Mouse (Mus musculus) limb, embryonic 11.5 days (tissue): ENCODE results near the gene 2410137M14Rik. TPM values are rescaled to one million over a fixed set of nuclear protein-coding genes. Genes with fewer than 3 reads are reported as not detected.
A peak's percentile ranks its signal among the peaks of the same experiment; 100 is the strongest.
"Not testable (repeated sequence)": the region's sequence is repeated elsewhere in the genome, so short reads cannot be mapped to it uniquely, and the experiment has no call there.

Experiments used
- ATAC-seq: fragments of 200-750 bp; cut with Nextera tagmentation; 2 replicates; pipeline ENCODE4 v1.8.0; 2017; ENCODE audit warnings: low read depth; ENCODE audit not compliant: insufficient number of reproducible peaks, low FRiP score, low TSS enrichment
- DNase-seq: peaks from one replicate; pipeline ENCODE4 v3.0.0-alpha.2; 2015; ENCODE audit warnings: low spot score
- H3K27ac ChIP-seq: fragments of 300-500 bp; sonication (generic); replicated peaks from 2 replicates; pipeline ENCODE4 v1.5.1; 2014; ENCODE audit warnings: low read depth, mild to moderate bottlenecking, low read length
- H3K27me3 ChIP-seq: fragments of 300-500 bp; sonication (generic); 2 replicates; pipeline ENCODE4 v1.6.1; 2014; ENCODE audit warnings: mild to moderate bottlenecking, low read length, mixed read lengths; ENCODE audit not compliant: control insufficient read depth, insufficient read depth
- H3K36me3 ChIP-seq: fragments of 300-500 bp; sonication (generic); 2 replicates; pipeline ENCODE4 v1.6.1; 2014; ENCODE audit warnings: mild to moderate bottlenecking, low read length, moderate library complexity, mixed read lengths; ENCODE audit not compliant: control insufficient read depth, insufficient read depth
- H3K4me1 ChIP-seq: fragments of 300-500 bp; sonication (generic); 2 replicates; pipeline ENCODE4 v1.6.1; 2014; ENCODE audit warnings: low read length, mixed read lengths; ENCODE audit not compliant: control insufficient read depth, insufficient read depth
- H3K4me2 ChIP-seq: fragments of 300-500 bp; sonication (generic); 2 replicates; pipeline ENCODE4 v1.6.1; 2014; ENCODE audit warnings: low read depth, mild to moderate bottlenecking, moderate library complexity; ENCODE audit not compliant: severe bottlenecking
- H3K4me3 ChIP-seq: fragments of 300-500 bp; sonication (generic); 2 replicates; pipeline ENCODE4 v1.5.1; 2014; ENCODE audit warnings: low read depth, low read length
- H3K9ac ChIP-seq: fragments of 300-500 bp; sonication (generic); 2 replicates; pipeline ENCODE4 v1.6.1; 2014; ENCODE audit warnings: mild to moderate bottlenecking, low read length
- H3K9me3 ChIP-seq: fragments of 300-500 bp; sonication (generic); 2 replicates; pipeline ENCODE4 v1.6.1; 2016; ENCODE audit warnings: low read length; ENCODE audit not compliant: control insufficient read depth
- WGBS: fragments of 180-500 bp; shearing (Covaris S2); extraction: QIAGEN DNeasy Blood & Tissue Kit; methylation state at CpG from one replicate; pipeline ENCODE4 v1.1.7; 2014; 5-methylcytosine and 5-hydroxymethylcytosine counted together
- polyA plus RNA-seq: library from polyadenylated mRNA; unstranded; fragments of >200 nt; fragmentation: Nextera tagmentation; extraction: Ambion mirVana; gene quantifications from 2 replicates; pipeline ENCODE4 v1.2.1, GENCODE M21; 2014

The 2410137M14Rik gene
- not detected in 2 replicates for polyA plus RNA-seq

- Histone ChIP-seq H3K4me1 (peaks cover 3% of the 10 kb centered on the region; the same call in 1 of the 2 replicates), H3K4me3 (no peak within 1 kb of the TSS), H3K27ac (no peak within 1 kb of the TSS), H3K27me3 (no peaks in the 10 kb centered on the region), H3K36me3 (no peaks in the 10 kb centered on the region), H3K9ac (no peak within 1 kb of the TSS), H3K9me3 (no peaks in the 10 kb centered on the region), H3K4me2 (peak within 1 kb of the TSS; percentile 21; the same call in 1 of the 2 replicates)
- peak; percentile 32 for DNase-seq
- WGBS, result 12% methylated on average over 18 of the region's 18 CpGs
- ATAC-seq, result 0 out of 2 replicates have a peak, but pooled peaks have one; percentile 62
Observed at GRCm38 (mm10) chr17:36981221-36981813, at the start of gene 2410137M14Rik. TSS of gene 2410137M14Rik (minus strand) at chr17:36981237.

DNA sequence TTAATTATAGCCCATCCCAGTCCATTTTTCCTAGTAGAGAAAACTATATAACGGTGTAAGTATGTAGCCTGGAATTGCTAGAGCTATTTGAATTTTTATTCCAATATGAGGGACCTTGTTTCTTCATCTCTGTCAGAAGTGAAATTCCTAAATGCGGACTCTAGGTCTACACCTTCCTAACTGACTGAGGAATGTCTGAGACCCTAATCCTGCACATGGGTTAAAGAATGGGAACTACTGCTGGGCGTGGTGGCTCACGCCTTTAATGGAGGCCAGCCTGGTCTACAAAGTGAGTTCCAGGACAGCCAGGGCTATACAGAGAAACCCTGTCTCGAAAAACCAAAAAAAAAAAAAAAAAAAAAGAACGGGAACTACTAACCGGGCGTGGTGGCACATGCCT is 48.1 kb upstream of the 2410137M14Rik start:
- 72% methylated on average over 8 of the region's 8 CpGs for WGBS
- peak overlapping the region; percentile 22 for H3K4me3 ChIP-seq
- no peaks in the 10 kb centered on the region for H3K4me1 ChIP-seq
- DNase-seq (no peak), ATAC-seq (peak; percentile 24; the same call in 1 of the 2 replicates)
- no peaks in the 10 kb centered on the region for H3K27me3 ChIP-seq
- H3K36me3 ChIP-seq, result no peaks in the 10 kb centered on the region
- peak overlapping the region; percentile 78 for H3K27ac ChIP-seq
- no peaks in the 10 kb centered on the region for H3K9me3 ChIP-seq
- H3K9ac ChIP-seq, result peak overlapping the region; percentile 38
- peak overlapping the region; percentile 34 for H3K4me2 ChIP-seq

DNA sequence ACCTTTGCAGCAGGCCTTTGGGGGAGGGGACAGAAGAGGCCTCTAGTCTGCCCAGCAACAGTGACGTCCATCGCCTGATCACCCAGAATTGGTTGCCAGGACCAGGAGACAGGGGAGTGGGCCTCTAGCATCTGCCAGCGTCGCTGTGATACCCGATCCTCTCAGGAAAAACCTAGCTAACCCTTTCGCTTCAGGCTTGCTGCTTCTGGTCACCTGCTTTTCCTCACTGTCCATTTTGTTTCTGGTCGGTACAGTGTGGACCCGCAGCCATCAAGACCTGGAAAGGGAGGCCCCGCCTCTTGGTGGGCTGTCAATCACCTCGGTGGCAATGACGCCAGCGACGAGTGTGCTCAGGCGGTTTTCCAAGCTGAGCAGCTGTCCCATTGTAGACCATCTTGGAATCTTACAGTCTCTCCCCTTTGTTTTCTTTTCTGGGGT is 47.7 kb upstream of the 2410137M14Rik start:
- H3K27ac ChIP-seq, result peak overlapping the region; percentile 78
- ATAC-seq, result peak; percentile 99
- H3K9ac ChIP-seq, result peak overlapping the region; percentile 38
- 0% methylated on average over 14 of the region's 14 CpGs for WGBS
- H3K4me1 ChIP-seq, result no peaks in the 10 kb centered on the region
- H3K27me3 ChIP-seq, result no peaks in the 10 kb centered on the region
- H3K36me3 ChIP-seq, result no peaks in the 10 kb centered on the region
- H3K4me3 ChIP-seq, result peak overlapping the region; percentile 22
- no peaks in the 10 kb centered on the region for H3K9me3 ChIP-seq
- peak; percentile 98 for DNase-seq
- H3K4me2 ChIP-seq, result peak overlapping the region; percentile 34

- Histone ChIP-seq H3K36me3 (no peaks in the 10 kb centered on the region), H3K4me3 (peak overlapping the region; percentile 22), H3K27ac (peak overlapping the region; percentile 78), H3K4me1 (no peaks in the 10 kb centered on the region), H3K27me3 (no peaks in the 10 kb centered on the region), H3K9me3 (no peaks in the 10 kb centered on the region), H3K4me2 (peak overlapping the region; percentile 34), H3K9ac (peak overlapping the region; percentile 35)
- DNase-seq (no peak), ATAC-seq (peak; percentile 51)
- 6% methylated on average over 10 of the region's 10 CpGs for WGBS
Observed at GRCm38 (mm10) chr17:37028212-37028611, 47.2 kb upstream of the 2410137M14Rik start.

GRCm38 (mm10) chr17:37027486-37027885 is 46.4 kb upstream of the 2410137M14Rik start:
- H3K36me3 ChIP-seq, result no peaks in the 10 kb centered on the region
- H3K27me3 ChIP-seq, result no peaks in the 10 kb centered on the region
- WGBS, result 93% methylated on average over 4 of the region's 4 CpGs
- DNase-seq (no peak), ATAC-seq (no peak)
- H3K4me3 ChIP-seq, result no peak overlapping the region
- no peak overlapping the region for H3K9ac ChIP-seq
- no peaks in the 10 kb centered on the region for H3K9me3 ChIP-seq
- H3K4me2 ChIP-seq, result no peak overlapping the region
- H3K27ac ChIP-seq, result no peak overlapping the region
- H3K4me1 ChIP-seq, result no peaks in the 10 kb centered on the region

DNA sequence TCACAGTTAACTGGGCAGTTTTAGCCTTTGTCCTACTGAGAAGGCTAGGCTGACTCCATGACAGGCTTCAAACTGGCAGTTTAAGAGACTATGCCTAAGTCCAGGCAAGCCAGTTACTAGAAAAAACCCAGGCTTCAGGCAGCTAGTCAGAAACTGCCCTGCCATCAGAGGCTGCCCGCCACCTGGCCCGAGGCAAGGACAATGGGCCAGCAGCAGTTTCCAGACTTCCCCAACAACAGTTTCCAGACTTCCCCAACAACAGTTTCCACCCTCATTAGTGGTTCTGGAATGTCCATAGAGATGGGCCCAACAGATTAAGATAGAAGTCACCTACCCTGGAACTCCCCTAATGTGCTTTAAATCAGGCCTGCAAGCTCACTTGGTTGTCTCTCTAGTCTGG is 45.4 kb upstream of the 2410137M14Rik start:
- Histone ChIP-seq H3K4me3 (no peak overlapping the region), H3K9me3 (no peaks in the 10 kb centered on the region), H3K27me3 (no peaks in the 10 kb centered on the region), H3K4me1 (no peaks in the 10 kb centered on the region), H3K4me2 (no peak overlapping the region), H3K9ac (no peak overlapping the region), H3K27ac (no peak overlapping the region), H3K36me3 (no peaks in the 10 kb centered on the region)
- ATAC-seq (no peak), DNase-seq (no peak)
- 90% methylated on average over 2 of the region's 2 CpGs for WGBS

DNA sequence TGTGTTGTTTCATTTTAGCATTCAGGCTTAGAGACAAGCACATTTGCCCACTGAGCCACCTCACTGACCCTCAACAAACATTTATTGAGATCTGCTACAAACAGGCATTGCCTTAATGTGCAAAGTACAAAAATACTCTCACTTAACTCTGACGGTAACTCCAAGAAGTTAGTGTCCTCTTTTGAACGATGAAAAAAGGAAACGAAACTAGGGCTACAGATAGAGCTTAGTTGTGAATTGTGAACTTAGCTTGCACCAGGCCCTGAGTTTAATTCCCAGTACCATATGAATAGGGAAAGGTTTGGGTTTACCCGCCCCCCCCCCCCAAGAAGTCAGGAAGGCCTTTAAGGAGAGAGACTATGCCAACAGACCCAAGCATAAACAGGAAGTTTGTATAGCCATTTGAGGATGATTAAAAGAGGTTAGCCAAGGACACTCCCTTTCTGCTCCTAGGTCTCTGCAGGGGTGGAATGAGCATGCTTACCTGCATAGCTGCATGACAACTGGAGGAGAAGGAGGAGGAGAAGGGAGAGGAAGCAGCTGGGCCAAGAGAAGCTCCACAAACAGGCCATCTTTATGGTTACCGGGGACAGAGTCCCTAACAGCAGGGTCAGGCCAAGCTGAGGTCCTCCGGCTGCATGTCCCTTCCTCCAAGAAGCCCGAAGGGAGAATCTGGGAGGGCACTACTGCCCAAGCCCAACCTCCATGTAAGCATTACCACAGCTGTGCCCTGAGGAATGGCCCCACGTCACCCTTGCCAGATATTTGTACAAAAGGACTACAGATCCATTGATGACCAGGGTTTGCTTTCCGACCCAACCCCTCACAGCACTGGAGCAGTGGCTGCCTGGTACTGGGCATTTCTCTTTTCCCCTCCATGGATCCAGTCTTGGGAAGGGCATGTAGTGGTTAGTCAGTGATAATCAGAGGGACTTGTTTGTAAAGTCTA is 41.9 kb upstream of the 2410137M14Rik start, which contains the start of gene Mog:
Gene Mog (minus strand): TSS at position 771 of the 949 bp plus-strand sequence.
- H3K4me1 ChIP-seq, result no peaks in the 10 kb centered on the region
- no peak within 1 kb of the TSS for H3K4me3 ChIP-seq
- H3K27ac ChIP-seq, result no peak within 1 kb of the TSS
- H3K9me3 ChIP-seq, result no peaks in the 10 kb centered on the region
- no peak for DNase-seq
- H3K36me3 ChIP-seq, result no peaks in the 10 kb centered on the region
- no peak for ATAC-seq
- no peaks in the 10 kb centered on the region for H3K27me3 ChIP-seq
- H3K4me2 ChIP-seq, result no peak within 1 kb of the TSS
- H3K9ac ChIP-seq, result no peak within 1 kb of the TSS
- WGBS, result 71% methylated on average over 9 of the region's 9 CpGs

- H3K36me3 ChIP-seq, H3K4me2 ChIP-seq, DNase-seq, H3K9me3 ChIP-seq, H3K4me1 ChIP-seq, H3K27me3 ChIP-seq, H3K4me3 ChIP-seq, ATAC-seq, H3K9ac ChIP-seq, H3K27ac ChIP-seq: not testable (repeated sequence)
- WGBS, result 91% methylated on average over 5 of the region's 5 CpGs
Observed at GRCm38 (mm10) chr17:37019242-37019641, 38.2 kb upstream of the 2410137M14Rik start.
